Mouse (Mus musculus) stomach, embryonic 16.5 days (tissue): ENCODE results near the gene Apoc2. TPM values are rescaled to one million over a fixed set of nuclear protein-coding genes. Genes with fewer than 3 reads are reported as not detected.

Source experiments
- ATAC-seq: fragments of 200-750 bp; cut with Nextera tagmentation; 2 replicates; pipeline ENCODE4 v1.8.0; 2017; ENCODE audit warnings: moderate number of reproducible peaks, moderate TSS enrichment; ENCODE audit not compliant: insufficient read depth, low FRiP score
- H3K27ac ChIP-seq: fragments of 300-500 bp; sonication (generic); 2 replicates; pipeline ENCODE4 v1.5.1; 2014; ENCODE audit warnings: low read length
- H3K27me3 ChIP-seq: fragments of 300-500 bp; sonication (generic); 2 replicates; pipeline ENCODE4 v1.6.1; 2014; ENCODE audit warnings: low read length, control low read depth, mixed read lengths; ENCODE audit not compliant: control insufficient read depth, insufficient read depth
- H3K36me3 ChIP-seq: fragments of 300-500 bp; sonication (generic); 2 replicates; pipeline ENCODE4 v1.6.1; 2014; ENCODE audit warnings: low read length; ENCODE audit not compliant: control insufficient read depth, insufficient read depth
- H3K4me1 ChIP-seq: fragments of 300-500 bp; sonication (generic); 2 replicates; pipeline ENCODE4 v1.6.1; 2014; ENCODE audit warnings: low read length, control low read depth, mixed read lengths; ENCODE audit not compliant: control insufficient read depth, insufficient read depth
- H3K4me2 ChIP-seq: fragments of 300-500 bp; sonication (generic); 2 replicates; pipeline ENCODE4 v1.6.1; 2014; ENCODE audit warnings: low read depth, low read length, mixed read lengths
- H3K4me3 ChIP-seq: fragments of 300-500 bp; sonication (generic); replicated peaks from 2 replicates; pipeline ENCODE4 v1.5.1; 2014; ENCODE audit warnings: mild to moderate bottlenecking, low read length
- H3K9ac ChIP-seq: fragments of 300-500 bp; sonication (generic); 2 replicates; pipeline ENCODE4 v1.6.1; 2014; ENCODE audit warnings: low read length
- H3K9me3 ChIP-seq: fragments of 300-500 bp; sonication (generic); replicated peaks from 2 replicates; pipeline ENCODE4 v1.6.1; 2016; ENCODE audit warnings: low read length, control low read depth; ENCODE audit not compliant: control insufficient read depth
- WGBS: fragments of 180-500 bp; shearing (Covaris S2); extraction: QIAGEN DNeasy Blood & Tissue Kit; methylation state at CpG from one replicate; pipeline ENCODE4 v1.1.7; 2014; 5-methylcytosine and 5-hydroxymethylcytosine counted together
- polyA plus RNA-seq: library from polyadenylated mRNA; unstranded; fragments of >200 nt; fragmentation: Nextera tagmentation; extraction: Ambion mirVana; gene quantifications from 2 replicates; pipeline ENCODE4 v1.2.1, GENCODE M21; 2015

The Apoc2 gene
- polyA plus RNA-seq, 1 experiment from 2014 or later: 93.2 TPM

- Histone ChIP-seq H3K9me3 (no peaks in the 10 kb centered on the region), H3K9ac (peak within 1 kb of the TSS; percentile 97), H3K36me3 (peaks cover 11% of the 10 kb centered on the region; the same call in 1 of the 2 replicates), H3K27me3 (no peaks in the 10 kb centered on the region), H3K27ac (peak within 1 kb of the TSS; percentile 90), H3K4me2 (peak within 1 kb of the TSS; percentile 85), H3K4me3 (peak within 1 kb of the TSS; percentile 100), H3K4me1 (peaks cover 16% of the 10 kb centered on the region)
- peak; percentile 98 for ATAC-seq
- WGBS: under 1% methylated on average over 49 of the region's 59 CpGs
Observed at GRCm38 (mm10) chr7:19715239-19716054, 37.7 kb upstream of the Apoc2 start, which contains the start of gene Tomm40. Gene Tomm40, minus strand, starts transcription at chr7:19715438.

GRCm38 (mm10) chr7:19714836-19715235 lies 37.1 kb upstream of the Apoc2 start:
- Histone ChIP-seq H3K4me1 (peaks cover 16% of the 10 kb centered on the region), H3K4me3 (peak overlapping the region; percentile 100), H3K36me3 (peaks cover 8% of the 10 kb centered on the region; the same call in 1 of the 2 replicates), H3K9ac (peak overlapping the region; percentile 97), H3K27me3 (no peaks in the 10 kb centered on the region), H3K9me3 (no peaks in the 10 kb centered on the region), H3K27ac (peak overlapping the region; percentile 80), H3K4me2 (peak overlapping the region; percentile 85)
- ATAC-seq: no peak
- under 1% methylated on average over 39 of the region's 39 CpGs for WGBS

- no peaks in the 10 kb centered on the region for H3K27me3 ChIP-seq
- H3K27ac ChIP-seq: no peak overlapping the region
- H3K4me1 ChIP-seq: peaks cover 16% of the 10 kb centered on the region
- 89% methylated on average over 9 of the region's 9 CpGs for WGBS
- H3K36me3 ChIP-seq: peaks cover 12% of the 10 kb centered on the region
- ATAC-seq: no peak
- no peak overlapping the region for H3K4me2 ChIP-seq
- no peak overlapping the region for H3K4me3 ChIP-seq
- H3K9ac ChIP-seq: no peak overlapping the region
- no peaks in the 10 kb centered on the region for H3K9me3 ChIP-seq
Observed at GRCm38 (mm10) chr7:19713598-19713997, 35.9 kb upstream of the Apoc2 start.

- Histone ChIP-seq H3K4me3 (no peak overlapping the region), H3K4me2 (no peak overlapping the region), H3K27me3 (no peaks in the 10 kb centered on the region), H3K27ac (no peak overlapping the region), H3K9ac (no peak overlapping the region), H3K4me1 (peaks cover 16% of the 10 kb centered on the region), H3K9me3 (no peaks in the 10 kb centered on the region), H3K36me3 (peaks cover 15% of the 10 kb centered on the region)
- ATAC-seq: no peak
- WGBS: 38% methylated on average over 4 of the region's 4 CpGs
Observed at GRCm38 (mm10) chr7:19713196-19713595, 35.5 kb upstream of the Apoc2 start.

GRCm38 (mm10) chr7:19712414-19712813 lies 34.7 kb upstream of the Apoc2 start:
- Histone ChIP-seq H3K9ac (no peak overlapping the region), H3K9me3 (no peaks in the 10 kb centered on the region), H3K27ac (no peak overlapping the region), H3K36me3 (peaks cover 21% of the 10 kb centered on the region), H3K4me1 (peaks cover 16% of the 10 kb centered on the region), H3K27me3 (no peaks in the 10 kb centered on the region), H3K4me2 (no peak overlapping the region), H3K4me3 (no peak overlapping the region)
- no peak for ATAC-seq
- 65% methylated on average over 4 of the region's 4 CpGs for WGBS

GRCm38 (mm10) chr7:19710650-19711049 lies 32.9 kb upstream of the Apoc2 start:
- Histone ChIP-seq H3K9me3 (no peaks in the 10 kb centered on the region), H3K27ac (no peak overlapping the region), H3K9ac (no peak overlapping the region), H3K4me3 (no peak overlapping the region), H3K4me2 (no peak overlapping the region), H3K27me3 (no peaks in the 10 kb centered on the region), H3K36me3 (peaks cover 24% of the 10 kb centered on the region), H3K4me1 (peaks cover 7% of the 10 kb centered on the region; the same call in 1 of the 2 replicates)
- 84% methylated on average over 10 of the region's 10 CpGs for WGBS
- ATAC-seq: no peak

GRCm38 (mm10) chr7:19705271-19705670 lies 27.5 kb upstream of the Apoc2 start:
- Histone ChIP-seq H3K4me3 (no peak overlapping the region), H3K4me2 (no peak overlapping the region), H3K36me3 (peaks cover 28% of the 10 kb centered on the region), H3K9ac (no peak overlapping the region), H3K9me3 (no peaks in the 10 kb centered on the region), H3K4me1 (peaks cover 11% of the 10 kb centered on the region), H3K27me3 (no peaks in the 10 kb centered on the region), H3K27ac (no peak overlapping the region)
- 95% methylated on average over 7 of the region's 7 CpGs for WGBS
- no peak for ATAC-seq

- Histone ChIP-seq H3K4me3 (no peak overlapping the region), H3K27ac (no peak overlapping the region), H3K27me3 (no peaks in the 10 kb centered on the region), H3K9me3 (no peaks in the 10 kb centered on the region), H3K9ac (no peak overlapping the region), H3K4me2 (no peak overlapping the region), H3K4me1 (peaks cover 15% of the 10 kb centered on the region), H3K36me3 (peaks cover 26% of the 10 kb centered on the region)
- no peak for ATAC-seq
- 92% methylated on average over 4 of the region's 4 CpGs for WGBS
Observed at GRCm38 (mm10) chr7:19704475-19704874, 26.7 kb upstream of the Apoc2 start.

- no peak overlapping the region for H3K9ac ChIP-seq
- H3K4me1 ChIP-seq: peaks cover 26% of the 10 kb centered on the region
- WGBS: 91% methylated on average over 16 of the region's 16 CpGs
- no peak for ATAC-seq
- H3K4me2 ChIP-seq: no peak overlapping the region
- no peak overlapping the region for H3K4me3 ChIP-seq
- no peak overlapping the region for H3K27ac ChIP-seq
- H3K36me3 ChIP-seq: peaks cover 17% of the 10 kb centered on the region
- H3K27me3 ChIP-seq: no peaks in the 10 kb centered on the region
- H3K9me3 ChIP-seq: no peaks in the 10 kb centered on the region
Observed at GRCm38 (mm10) chr7:19702859-19703555, 25.3 kb upstream of the Apoc2 start.
